Mouse (Mus musculus) lung, adult 2 months (tissue): Measurements from ENCODE around the gene 4930572O03Rik.
"Not testable (repeated sequence)": the region's sequence is repeated elsewhere in the genome, so short reads cannot be mapped to it uniquely, and the experiment has no call there.

ENCODE experiments used
- CTCF ChIP-seq: fragments of 200-500 bp; IDR thresholded peaks from 2 replicates; pipeline ENCODE4 v1.5.1; 2011; ENCODE audit warnings: mild to moderate bottlenecking, low read length, control low read depth; ENCODE audit not compliant: insufficient read depth
- POLR2A ChIP-seq: fragments of 200-500 bp; IDR thresholded peaks from 2 replicates; pipeline ENCODE4 v1.6.1; 2011; ENCODE audit warnings: low read depth, mild to moderate bottlenecking, control low read depth, low read length, borderline replicate concordance; ENCODE audit errors: extremely low read depth

GRCm38 (mm10) chr5:15681301-15682035 lies 24.6 kb upstream of the 4930572O03Rik start:
- not testable (repeated sequence) for TF ChIP-seq CTCF, POLR2A
